Comparison of ENCODE assay signal across 24 mouse cellular contexts in the genomic region with DNA sequence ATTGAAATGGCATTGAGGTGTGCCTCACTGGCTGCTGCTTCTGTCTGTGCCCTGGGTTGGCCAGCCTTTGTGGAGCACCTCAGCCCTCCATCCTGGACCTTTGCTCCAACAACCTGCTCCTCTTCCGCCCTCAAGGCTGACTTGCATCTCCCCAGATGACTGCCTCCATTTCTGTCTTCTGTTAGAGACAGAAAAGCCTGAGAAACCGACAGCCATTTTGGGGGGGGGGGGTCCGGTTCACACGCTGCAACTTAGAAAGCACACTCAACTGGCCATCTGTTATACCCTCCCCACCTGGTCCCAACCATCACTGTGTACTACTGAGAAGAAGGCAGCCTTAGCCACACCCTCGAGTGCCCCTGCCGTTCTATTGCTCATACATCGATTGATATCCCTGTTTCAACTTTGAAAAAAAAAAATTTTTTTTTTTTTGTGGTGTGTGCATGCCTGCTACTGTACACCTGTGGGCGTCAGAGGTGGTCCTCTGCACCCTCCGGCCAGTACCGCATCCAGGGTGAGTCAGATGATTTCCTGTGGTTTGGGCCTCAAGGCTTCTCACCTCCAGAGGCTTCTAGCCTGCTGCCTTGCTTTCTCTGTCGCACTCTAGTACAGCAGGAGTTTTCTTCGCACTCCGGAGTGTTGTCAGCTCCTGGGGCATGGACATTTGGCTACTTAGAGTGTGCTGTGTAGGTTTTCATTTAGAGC. TPM values are rescaled to one million over a fixed set of nuclear protein-coding genes. Genes with fewer than 3 reads are reported as not detected.
A peak's percentile ranks its signal among the peaks of the same experiment; 100 is the strongest.
DNase-seq lines count a peak whose midpoint lies in the region; ATAC-seq and TF ChIP-seq lines count a peak whose summit lies in the region.
"Had no signal": no experiment of that assay in that cellular context is flagged by ENCODE, and none has a peak within 500 bp of the region (broad histone marks: within the 10 kb centered on the region; RNA-seq: fewer than 3 reads in every experiment).

No protein-coding gene starts in this region.

- no peaks in the 10 kb centered on the region for H3K9me3 ChIP-seq in E14TG2a.4 (ENCODE audit: low read length)
- H3K9me3 ChIP-seq: embryonic facial prominence, embryonic 10.5 days; G1E; heart, embryonic 12.5 days; hindbrain, embryonic 10.5 days had no signal

- ATAC-seq in megakaryocyte, adult 5-6 weeks (ENCODE audit: poor library complexity, severe bottlenecking): peak; percentile 43
- ATAC-seq: forebrain, embryonic 14.5 days; inflammation-experienced regulatory T-cells, adult 6 months; intestine, postnatal 0 days had no signal

- intact Hi-C loops in left cerebral cortex, postnatal 25 days (cut with DNase I): no loop called here

- peak overlapping the region; percentile 99 for H3K4me3 ChIP-seq in E14TG2a.4 (replicated peaks; ENCODE audit: low read length)
- H3K4me3 ChIP-seq: embryonic facial prominence, embryonic 10.5 days; gastrocnemius, adult 2 months; heart, adult 2 months; heart, embryonic 12.5 days; hindbrain, embryonic 10.5 days had no signal

- peak; percentile 34 for DNase-seq in 416B (ENCODE audit: low read depth)
- peak; percentile 76 for DNase-seq in R1 (ENCODE audit: low read depth, low spot score)
- no peak for DNase-seq in heart, adult 18-20 months
- no peak for DNase-seq in left cerebral cortex, postnatal 25 days (ENCODE audit: low spot score in 2 of 2)
- no peak for DNase-seq in gastrocnemius, adult 8-10 months (ENCODE audit: low spot score in 2 of 2)
- no peak for DNase-seq in ovary, postnatal 10 days (ENCODE audit: low spot score)
- DNase-seq: adrenal gland, adult 2 months; adrenal gland, postnatal 25 days; cerebellum, adult 18-20 months; cerebellum, adult 9-11 months; cerebellum, postnatal 36 days; gastrocnemius, adult 2 months; heart, adult 2 months had no signal

- H3K27me3 ChIP-seq in E14TG2a.4 (ENCODE audit: insufficient read depth, low read length): no peaks in the 10 kb centered on the region

- no peak for TF ChIP-seq CTCF in E14TG2a.4 (conservative IDR thresholded peaks at IDR 0.05; ENCODE audit: low read length)

- peaks cover 60% of the 10 kb centered on the region for H3K4me1 ChIP-seq in E14TG2a.4 (replicated peaks; ENCODE audit: low read depth, low read length)

- peaks cover 59% of the 10 kb centered on the region for H3K36me3 ChIP-seq in E14TG2a.4 (ENCODE audit: insufficient read depth, low read length)

RNA-seq across cellular contexts. Expression of a gene that starts 1.9 kb away (rescaled TPM):
- total RNA-seq in megakaryocyte, adult 5-6 weeks (2015): 0.29 TPM in 1 of 2 replicates, not detected in the other
- not detected in 2 replicates for total RNA-seq in megakaryocyte, adult 5-6 weeks (2017)
- not detected for total RNA-seq in heart, adult 18-20 months (2021)
- total RNA-seq in left cerebral cortex, postnatal 25 days (2021): not detected
- not detected for total RNA-seq in gastrocnemius, adult 8-10 months (2022)
- total RNA-seq: adrenal gland, adult 2 months; gastrocnemius, adult 2 months; heart, adult 2 months; heart, postnatal 25 days had no signal

RNA-seq across cellular contexts. Expression of a gene that starts 8.9 kb away (rescaled TPM):
- total RNA-seq in megakaryocyte, adult 5-6 weeks (2015): 64.7 and 72.2 TPM in 2 replicates
- total RNA-seq in megakaryocyte, adult 5-6 weeks (2017): 26.2 and 29.6 TPM in 2 replicates
- total RNA-seq in heart, adult 18-20 months (2021): 1 to 10 TPM; 1.5 to 2.1 TPM
- total RNA-seq in left cerebral cortex, postnatal 25 days (2021): 10 to 100 TPM in 1 of 2 experiments, 1 to 10 TPM in 1; 9.5 to 10.3 TPM
- total RNA-seq in gastrocnemius, adult 8-10 months (2022): under 1 TPM; 0.32 to 0.67 (median 0.51) TPM

RNA-seq across cellular contexts. Expression of a gene that starts 9.2 kb away (rescaled TPM):
- total RNA-seq in megakaryocyte, adult 5-6 weeks (2015): 3.3 and 4.0 TPM in 2 replicates
- 4.0 and 5.7 TPM in 2 replicates for total RNA-seq in megakaryocyte, adult 5-6 weeks (2017)
- 1 to 10 TPM; 1.9 to 4.0 TPM for total RNA-seq in heart, adult 18-20 months (2021)
- total RNA-seq in left cerebral cortex, postnatal 25 days (2021): 10 to 100 TPM; 10.0 to 11.9 TPM
- total RNA-seq in gastrocnemius, adult 8-10 months (2022): 1 to 10 TPM in 3 of 4 experiments, under 1 TPM in 1; 0.82 to 1.3 (median 1.1) TPM

RNA-seq across cellular contexts. Expression of a gene that starts 25.3 kb away (rescaled TPM):
- not detected in 2 replicates for total RNA-seq in megakaryocyte, adult 5-6 weeks (2015)
- not detected in 2 replicates for total RNA-seq in megakaryocyte, adult 5-6 weeks (2017)
- total RNA-seq in heart, adult 18-20 months (2021): not detected
- under 1 TPM; 0.60 to 0.82 TPM for total RNA-seq in left cerebral cortex, postnatal 25 days (2021)
- total RNA-seq in gastrocnemius, adult 8-10 months (2022): not detected
- total RNA-seq: adrenal gland, adult 2 months; adrenal gland, postnatal 25 days; gastrocnemius, adult 2 months; gastrocnemius, postnatal 4 days; heart, adult 2 months; heart, postnatal 25 days had no signal

RNA-seq across cellular contexts. Expression of a gene that starts 37.8 kb away (rescaled TPM):
- 8.3 and 11.8 TPM in 2 replicates for total RNA-seq in megakaryocyte, adult 5-6 weeks (2015)
- total RNA-seq in megakaryocyte, adult 5-6 weeks (2017): 7.9 and 11.1 TPM in 2 replicates
- 1 to 10 TPM in 1 of 2 experiments, under 1 TPM in 1; 0.62 to 2.2 TPM for total RNA-seq in heart, adult 18-20 months (2021)
- total RNA-seq in left cerebral cortex, postnatal 25 days (2021): under 1 TPM; 0.09 to 0.39 TPM
- under 1 TPM in 3 of 4 experiments, not detected in 1; 0.07 to 0.78 (median 0.29) TPM for total RNA-seq in gastrocnemius, adult 8-10 months (2022)

Comparison
In these comparisons a context has a peak if more than half of its experiments do, and no peak if none do; other contexts are left out.
1. DNase-seq: peak in 416B (single experiment) and R1 (single experiment); none in heart, adult 18-20 months (0 of 2), left cerebral cortex, postnatal 25 days (0 of 2), gastrocnemius, adult 8-10 months (0 of 2) and ovary, postnatal 10 days (single experiment).